In genomic region chr9:64473695-64474094, GRCm38 (mm10) we compare ENCODE assay signal across 22 mouse cellular contexts.
DNase-seq lines count a peak whose midpoint lies in the region; ATAC-seq and TF ChIP-seq lines count a peak whose summit lies in the region.
"Had no signal": no experiment of that assay in that cellular context is flagged by ENCODE, and none has a peak within 500 bp of the region (broad histone marks: within the 10 kb centered on the region; RNA-seq: fewer than 3 reads in every experiment).

No protein-coding gene starts in this region.

- H3K4me3 ChIP-seq in forebrain, postnatal 0 days (ENCODE audit: low read depth, low read length), result no peak overlapping the region
- no peak overlapping the region for H3K4me3 ChIP-seq in forebrain, embryonic 10.5 days
- H3K4me3 ChIP-seq in liver, embryonic 12.5 days, result no peak overlapping the region
- no peak overlapping the region for H3K4me3 ChIP-seq in limb, embryonic 10.5 days
- H3K4me3 ChIP-seq: embryonic facial prominence, embryonic 13.5 days; heart, adult 2 months; hindbrain, embryonic 10.5 days; layer of hippocampus, adult 2 months; left cerebral cortex, adult 2 months; limb, embryonic 15.5 days had no signal

- H3K4me2 ChIP-seq in forebrain, postnatal 0 days (ENCODE audit: low read depth), result no peak overlapping the region
- H3K4me2 ChIP-seq in liver, embryonic 12.5 days, result 0 out of 2 replicates have a peak overlapping the region, but pooled peaks have one; percentile 47
- H3K4me2 ChIP-seq: embryonic facial prominence, embryonic 13.5 days; limb, embryonic 15.5 days had no signal

- no peaks in the 10 kb centered on the region for H3K27me3 ChIP-seq in forebrain, postnatal 0 days (ENCODE audit: insufficient read depth, low read length)
- peaks cover 67% of the 10 kb centered on the region for H3K27me3 ChIP-seq in forebrain, embryonic 10.5 days (ENCODE audit: poor library complexity, severe bottlenecking)
- H3K27me3 ChIP-seq in liver, embryonic 12.5 days (replicated peaks), result peaks cover 24% of the 10 kb centered on the region
- peaks cover 28% of the 10 kb centered on the region for H3K27me3 ChIP-seq in limb, embryonic 10.5 days (ENCODE audit: low read depth, poor library complexity, severe bottlenecking)
- H3K27me3 ChIP-seq: embryonic facial prominence, embryonic 13.5 days; limb, embryonic 15.5 days; Patski had no signal

- H3K36me3 ChIP-seq in forebrain, postnatal 0 days (ENCODE audit: insufficient read depth), result no peaks in the 10 kb centered on the region
- H3K36me3 ChIP-seq in forebrain, embryonic 10.5 days (replicated peaks), result no peaks in the 10 kb centered on the region
- no peaks in the 10 kb centered on the region for H3K36me3 ChIP-seq in liver, embryonic 12.5 days
- no peaks in the 10 kb centered on the region for H3K36me3 ChIP-seq in limb, embryonic 10.5 days
- H3K36me3 ChIP-seq: embryonic facial prominence, embryonic 13.5 days; hindbrain, embryonic 10.5 days; limb, embryonic 15.5 days had no signal

- peak; percentile 65 for ATAC-seq in forebrain, postnatal 0 days
- no peak for ATAC-seq in liver, embryonic 12.5 days
- ATAC-seq: activated CD4-positive, CD25-positive, alpha-beta regulatory T cell, adult 4 months; lung, postnatal 0 days; midbrain, embryonic 16.5 days; Patski had no signal

- peak; percentile 69 for DNase-seq in forebrain, postnatal 0 days
- DNase-seq in forebrain, embryonic 10.5 days (ENCODE audit: extremely low spot score, low spot score), result no peak
- DNase-seq in liver (no peak), MN1 (ENCODE audit: low spot score) (peak; percentile 31)
- peak; percentile 34 for DNase-seq in limb, embryonic 10.5 days (ENCODE audit: low spot score)
- DNase-seq in lung, postnatal 14 days, result no peak
- DNase-seq in ovary, adult 18-20 months (ENCODE audit: low spot score), result no peak
- DNase-seq: B cell, adult 2 months; cerebellum, adult 9-11 months; thymus, adult 2 months had no signal

- H3K4me1 ChIP-seq in forebrain, postnatal 0 days (ENCODE audit: insufficient read depth), result no peaks in the 10 kb centered on the region; the same call in 1 of the 2 replicates
- peaks cover 56% of the 10 kb centered on the region for H3K4me1 ChIP-seq in forebrain, embryonic 10.5 days
- peaks cover 45% of the 10 kb centered on the region for H3K4me1 ChIP-seq in liver, embryonic 12.5 days
- H3K4me1 ChIP-seq in limb, embryonic 10.5 days, result peaks cover 61% of the 10 kb centered on the region

- WGBS in forebrain, postnatal 0 days, result 33% methylated on average over 4 of the region's 4 CpGs
- 48% methylated on average over 4 of the region's 4 CpGs for WGBS in forebrain, embryonic 10.5 days
- 46% methylated on average over 4 of the region's 4 CpGs for WGBS in liver, embryonic 12.5 days (ENCODE audit: insufficient replicate concordance)
- WGBS in limb, embryonic 10.5 days, result 46% methylated on average over 4 of the region's 4 CpGs

- 0 out of 2 replicates have a peak overlapping the region, but pooled peaks have one; percentile 9 for H3K27ac ChIP-seq in forebrain, postnatal 0 days (ENCODE audit: low read depth, low read length)
- no peak overlapping the region for H3K27ac ChIP-seq in forebrain, embryonic 10.5 days
- H3K27ac ChIP-seq in liver, embryonic 12.5 days, result 0 out of 2 replicates have a peak overlapping the region, but pooled peaks have one; percentile 72
- peak overlapping the region; percentile 42 for H3K27ac ChIP-seq in limb, embryonic 10.5 days
- H3K27ac ChIP-seq: embryonic facial prominence, embryonic 13.5 days; heart, adult 2 months; hindbrain, embryonic 10.5 days; layer of hippocampus, adult 2 months; left cerebral cortex, adult 2 months; limb, embryonic 15.5 days had no signal

- TF ChIP-seq CTCF in forebrain, postnatal 0 days (IDR thresholded peaks at IDR 0.05; ENCODE audit: low read depth), result no peak

- H3K9ac ChIP-seq in forebrain, postnatal 0 days, result no peak overlapping the region
- no peak overlapping the region for H3K9ac ChIP-seq in liver, embryonic 12.5 days
- H3K9ac ChIP-seq: embryonic facial prominence, embryonic 13.5 days; limb, embryonic 15.5 days had no signal

- H3K9me3 ChIP-seq in forebrain, postnatal 0 days (ENCODE audit: low read length), result no peaks in the 10 kb centered on the region
- no peaks in the 10 kb centered on the region for H3K9me3 ChIP-seq in forebrain, embryonic 10.5 days
- H3K9me3 ChIP-seq in liver, embryonic 12.5 days (replicated peaks), result no peaks in the 10 kb centered on the region
- H3K9me3 ChIP-seq in limb, embryonic 10.5 days (replicated peaks), result no peaks in the 10 kb centered on the region
- H3K9me3 ChIP-seq: embryonic facial prominence, embryonic 13.5 days; hindbrain, embryonic 10.5 days; limb, embryonic 15.5 days; megakaryocyte, embryonic 14.5 days had no signal

Comparison
In these comparisons a context has a peak if more than half of its experiments do, and no peak if none do; other contexts are left out.
1. DNase-seq: peak in forebrain, postnatal 0 days (single experiment), MN1 (single experiment) and limb, embryonic 10.5 days (single experiment); none in forebrain, embryonic 10.5 days (single experiment), liver (single experiment), lung, postnatal 14 days (single experiment) and ovary, adult 18-20 months (single experiment).